Mouse (Mus musculus) heart, embryonic 10.5 days (tissue): ENCODE measurements at regions not wholly inside any gene's neighbourhood (a gene's known extent, or its start where the extent isn't known, plus 50 kb on each side); places are given as distances from the start of the nearest gene placed in this dataset.

Experiments
- DNase-seq: peaks from one replicate; pipeline ENCODE4 v3.0.0-alpha.2; 2017; ENCODE audit warnings: low spot score
- H3K27ac ChIP-seq: fragments of 300-500 bp; sonication (generic); 2 replicates; pipeline ENCODE4 v1.5.1; 2016; ENCODE audit warnings: mild to moderate bottlenecking
- H3K27me3 ChIP-seq: fragments of 300-500 bp; sonication (generic); 2 replicates; pipeline ENCODE4 v1.6.1; 2016; ENCODE audit warnings: mild to moderate bottlenecking; ENCODE audit not compliant: poor library complexity, insufficient read depth, severe bottlenecking
- H3K36me3 ChIP-seq: fragments of 300-500 bp; sonication (generic); 2 replicates; pipeline ENCODE4 v1.6.1; 2016; ENCODE audit warnings: mild to moderate bottlenecking, moderate library complexity
- H3K4me1 ChIP-seq: fragments of 300-500 bp; sonication (generic); 2 replicates; pipeline ENCODE4 v1.6.1; 2016; ENCODE audit warnings: mild to moderate bottlenecking
- H3K4me3 ChIP-seq: fragments of 300-500 bp; sonication (generic); 2 replicates; pipeline ENCODE4 v1.5.1; 2016; ENCODE audit warnings: mild to moderate bottlenecking, moderate library complexity
- H3K9me3 ChIP-seq: fragments of 300-500 bp; sonication (generic); 2 replicates; pipeline ENCODE4 v1.6.1; 2016; ENCODE audit warnings: mild to moderate bottlenecking, moderate library complexity
- WGBS: fragments of 180-500 bp; shearing (Covaris S2); methylation state at CpG from one replicate; pipeline ENCODE4 v1.1.7; 2016; 5-methylcytosine and 5-hydroxymethylcytosine counted together

DNA sequence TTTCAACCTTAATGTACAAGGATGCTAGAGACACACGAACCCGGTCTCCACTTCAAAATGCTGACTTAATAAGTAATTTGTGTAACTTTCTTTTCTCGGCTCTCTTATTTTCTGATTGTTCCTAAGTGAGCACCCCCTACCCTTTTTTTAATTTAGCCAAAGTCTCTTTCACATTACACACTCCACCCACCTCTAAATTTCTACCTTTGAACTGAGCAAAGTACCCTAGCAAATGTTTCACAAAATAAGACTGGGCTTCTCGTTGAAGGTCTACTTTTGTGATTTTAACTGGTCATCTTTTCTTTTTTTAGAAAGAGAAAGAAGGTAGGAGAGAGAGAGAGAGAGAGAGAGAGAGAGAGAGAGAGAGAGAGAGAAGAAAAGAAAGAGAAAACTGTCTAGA is 2888.4 kb upstream of the Gm7489 start:
- no peaks in the 10 kb centered on the region for H3K27me3 ChIP-seq
- no peak for DNase-seq
- no peak overlapping the region for H3K27ac ChIP-seq
- no peak overlapping the region for H3K4me3 ChIP-seq
- no peaks in the 10 kb centered on the region for H3K4me1 ChIP-seq
- no peaks in the 10 kb centered on the region for H3K9me3 ChIP-seq
- WGBS: 81% methylated on average over 4 of the region's 4 CpGs
- H3K36me3 ChIP-seq: no peaks in the 10 kb centered on the region

DNA sequence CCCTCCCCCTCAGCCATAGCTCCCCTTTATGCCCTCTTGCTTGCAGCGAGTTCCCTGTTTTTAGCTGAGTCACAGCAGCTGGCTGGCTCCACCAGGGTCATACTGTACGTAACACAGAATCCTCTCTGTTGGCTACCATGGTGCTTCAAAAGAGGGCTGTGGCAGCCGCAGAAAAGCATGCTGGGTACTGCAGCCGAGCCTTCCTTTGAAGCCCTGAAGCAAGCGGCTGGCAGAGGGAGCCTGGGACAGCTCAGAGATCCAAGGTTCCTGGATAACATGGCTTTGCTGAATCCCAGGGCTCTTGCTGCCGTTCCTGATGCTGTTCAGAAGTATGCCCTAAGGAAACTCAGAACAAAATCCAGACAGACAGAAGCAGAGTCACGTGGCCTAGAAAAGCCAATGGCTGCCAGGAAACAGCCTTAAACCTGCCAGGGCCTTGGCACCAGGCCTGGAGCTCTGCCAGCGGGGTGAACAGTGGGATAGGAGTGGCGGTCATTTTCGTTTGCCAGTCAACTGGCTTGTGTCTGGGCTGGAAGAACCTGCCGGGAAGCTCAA is 2887.4 kb upstream of the Gm7489 start:
- no peak overlapping the region for H3K27ac ChIP-seq
- H3K9me3 ChIP-seq: no peaks in the 10 kb centered on the region
- WGBS: 72% methylated on average over 11 of the region's 11 CpGs
- no peaks in the 10 kb centered on the region for H3K27me3 ChIP-seq
- no peak overlapping the region for H3K4me3 ChIP-seq
- no peaks in the 10 kb centered on the region for H3K36me3 ChIP-seq
- no peak for DNase-seq
- no peaks in the 10 kb centered on the region for H3K4me1 ChIP-seq

DNA sequence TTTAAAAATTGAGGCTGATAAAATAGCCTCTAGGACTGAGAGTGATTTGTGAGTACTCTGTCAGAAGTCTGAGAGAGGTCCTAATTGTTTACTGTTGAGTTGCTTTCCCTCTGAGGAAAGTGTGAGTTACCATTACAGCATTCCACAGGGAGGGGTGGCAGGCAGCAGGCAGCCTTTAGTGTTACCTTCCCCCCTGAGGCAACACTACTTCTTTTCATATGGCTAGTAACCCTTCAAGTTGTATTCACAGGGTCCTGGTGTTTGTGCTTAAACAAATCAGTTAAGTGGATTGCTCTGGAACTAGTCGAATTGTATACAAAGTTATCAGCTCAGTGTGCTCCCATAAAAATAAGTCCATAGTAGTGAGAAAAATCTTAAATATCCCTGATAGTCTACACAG is 2845.7 kb upstream of the Gm7489 start:
- WGBS: 9% methylated on average over 1 of the region's 1 CpGs
- H3K4me3 ChIP-seq: no peak overlapping the region
- DNase-seq: no peak
- H3K4me1 ChIP-seq: no peaks in the 10 kb centered on the region
- H3K9me3 ChIP-seq: no peaks in the 10 kb centered on the region
- no peak overlapping the region for H3K27ac ChIP-seq
- no peaks in the 10 kb centered on the region for H3K36me3 ChIP-seq
- no peaks in the 10 kb centered on the region for H3K27me3 ChIP-seq

DNA sequence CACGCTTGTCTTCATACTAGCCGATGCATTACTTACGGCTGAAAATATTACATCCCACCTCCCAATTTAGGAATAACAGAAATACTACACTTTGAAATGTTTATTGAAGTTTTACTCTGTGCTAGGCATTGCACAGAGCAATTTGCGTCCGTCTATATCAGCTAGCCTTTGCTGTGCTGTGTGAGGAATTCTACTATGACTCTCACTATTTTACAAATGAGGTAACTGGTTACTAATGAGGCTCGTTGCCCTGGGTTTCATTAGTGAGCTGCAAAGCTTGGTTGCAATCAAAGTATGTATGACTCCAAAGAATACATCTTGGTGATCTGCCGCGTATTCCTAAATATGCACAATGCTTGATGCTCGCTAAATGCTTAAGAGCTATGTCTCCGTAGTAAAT is 2814.2 kb upstream of the Gm7489 start:
- 86% methylated on average over 10 of the region's 10 CpGs for WGBS
- no peak for DNase-seq
- Histone ChIP-seq H3K4me3 (no peak overlapping the region), H3K36me3 (no peaks in the 10 kb centered on the region), H3K27ac (no peak overlapping the region), H3K9me3 (no peaks in the 10 kb centered on the region), H3K4me1 (no peaks in the 10 kb centered on the region), H3K27me3 (no peaks in the 10 kb centered on the region; the same call in 1 of the 2 replicates)

DNA sequence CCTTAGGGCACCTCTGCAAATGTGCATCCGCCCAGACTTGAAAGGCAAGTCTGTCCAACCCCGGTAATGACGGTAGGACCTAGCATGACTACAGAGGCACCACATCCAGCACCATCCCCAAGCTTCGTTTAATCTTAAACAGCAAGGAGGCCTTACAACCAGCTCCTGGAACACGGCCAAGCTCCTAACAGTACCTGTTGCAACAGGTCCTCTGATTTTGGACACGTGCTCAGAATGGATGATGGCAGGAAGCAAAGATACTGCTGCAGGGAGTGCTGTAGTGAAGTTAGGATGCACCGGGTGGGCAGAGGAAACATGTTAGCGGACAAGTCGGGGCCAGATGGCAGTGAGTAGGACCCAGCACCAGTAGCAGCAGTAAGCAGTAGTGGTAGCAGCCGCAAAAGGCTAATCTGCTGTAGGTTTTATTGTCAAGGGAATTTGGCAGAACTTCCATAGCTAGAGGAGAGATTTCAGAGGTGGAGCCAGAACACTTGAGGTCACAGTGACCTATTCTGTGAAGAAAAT is 2813.5 kb upstream of the Gm7489 start:
- Histone ChIP-seq H3K4me3 (no peak overlapping the region), H3K36me3 (no peaks in the 10 kb centered on the region), H3K27ac (no peak overlapping the region), H3K27me3 (no peaks in the 10 kb centered on the region; the same call in 1 of the 2 replicates), H3K4me1 (no peaks in the 10 kb centered on the region), H3K9me3 (no peaks in the 10 kb centered on the region)
- WGBS: 79% methylated on average over 10 of the region's 10 CpGs
- no peak for DNase-seq

DNA sequence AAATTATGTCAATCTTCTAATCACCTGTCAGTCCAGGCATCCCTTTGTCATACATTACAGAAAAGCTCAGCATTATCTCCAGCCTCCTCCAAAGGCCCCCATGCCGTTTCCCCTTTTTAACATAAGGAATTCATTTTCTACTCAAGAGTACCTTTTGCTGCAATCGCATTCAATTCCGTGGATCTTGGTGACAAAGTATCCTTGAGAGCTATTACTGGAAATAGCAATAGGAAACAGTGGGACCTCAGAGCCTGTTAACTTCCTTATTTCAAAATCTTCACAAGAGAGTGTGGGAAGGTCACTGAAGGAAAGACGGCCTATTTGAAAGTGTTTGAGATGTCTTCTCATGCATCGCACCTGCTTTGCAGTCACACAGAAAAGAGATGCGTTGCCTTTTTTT is 2811.0 kb upstream of the Gm7489 start:
- WGBS: 79% methylated on average over 6 of the region's 6 CpGs
- no peaks in the 10 kb centered on the region; the same call in 1 of the 2 replicates for H3K27me3 ChIP-seq
- H3K4me3 ChIP-seq: no peak overlapping the region
- no peaks in the 10 kb centered on the region for H3K4me1 ChIP-seq
- H3K27ac ChIP-seq: no peak overlapping the region
- no peak for DNase-seq
- no peaks in the 10 kb centered on the region for H3K36me3 ChIP-seq
- no peaks in the 10 kb centered on the region for H3K9me3 ChIP-seq

DNA sequence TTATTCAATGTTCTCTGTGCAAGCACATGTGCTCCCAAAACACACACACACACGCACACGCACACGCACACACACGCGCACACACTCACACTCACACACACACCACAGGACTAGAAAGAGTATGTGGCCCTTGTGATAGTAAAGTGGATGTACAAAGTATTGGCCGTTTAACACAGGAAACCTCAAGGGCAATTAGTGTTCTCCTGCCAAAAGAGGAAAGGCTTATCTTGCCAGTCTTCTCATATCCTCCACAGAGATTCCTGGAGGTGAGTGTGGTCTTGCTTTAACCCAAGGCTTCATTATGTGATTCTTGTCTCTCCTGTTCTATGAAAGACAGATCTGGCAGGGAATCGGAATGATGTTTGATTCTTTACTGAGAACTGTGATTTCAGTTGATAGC is 2810.5 kb upstream of the Gm7489 start:
- Histone ChIP-seq H3K4me3 (no peak overlapping the region), H3K36me3 (no peaks in the 10 kb centered on the region), H3K4me1 (no peaks in the 10 kb centered on the region), H3K27ac (no peak overlapping the region), H3K9me3 (no peaks in the 10 kb centered on the region), H3K27me3 (no peaks in the 10 kb centered on the region; the same call in 1 of the 2 replicates)
- DNase-seq: no peak
- WGBS: 80% methylated on average over 7 of the region's 7 CpGs

DNA sequence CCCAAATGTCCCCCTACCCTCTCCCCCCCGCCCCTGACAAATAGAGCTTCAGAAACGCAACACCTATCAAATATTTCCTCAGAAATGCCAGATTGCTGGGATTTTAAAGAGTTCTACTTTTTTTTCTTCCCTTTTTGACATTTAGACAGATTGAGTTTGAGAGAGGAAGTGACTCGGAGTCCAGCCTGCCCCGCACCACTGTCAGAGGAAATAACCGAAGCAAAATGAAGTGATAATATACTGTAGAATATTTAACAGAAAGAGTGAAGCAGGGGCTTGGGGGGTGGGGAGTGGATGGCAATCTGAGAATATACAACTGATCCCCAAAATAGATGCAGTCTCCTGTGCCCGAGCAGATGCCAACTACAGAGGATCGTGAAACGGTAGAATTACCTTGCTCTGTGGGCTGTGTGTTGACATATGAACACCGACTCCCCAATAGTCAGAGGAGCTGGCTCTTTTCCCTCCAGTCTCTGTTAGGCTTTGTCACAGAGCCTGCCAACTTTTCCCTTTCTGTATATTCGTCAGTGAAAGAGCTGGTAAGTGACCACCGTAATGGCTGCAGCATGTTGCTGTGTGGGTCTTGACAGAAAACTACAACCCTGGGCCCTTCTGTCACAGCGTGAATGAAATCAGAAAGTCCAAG is 2800.9 kb upstream of the Gm7489 start:
- no peaks in the 10 kb centered on the region for H3K4me1 ChIP-seq
- whole genome bisulfite sequencing: 63% methylated on average over 12 of the region's 12 CpGs
- DNase-seq: no peak
- no peaks in the 10 kb centered on the region for H3K36me3 ChIP-seq
- H3K27me3 ChIP-seq: no peaks in the 10 kb centered on the region
- no peak overlapping the region for H3K27ac ChIP-seq
- H3K9me3 ChIP-seq: no peaks in the 10 kb centered on the region
- H3K4me3 ChIP-seq: no peak overlapping the region

DNA sequence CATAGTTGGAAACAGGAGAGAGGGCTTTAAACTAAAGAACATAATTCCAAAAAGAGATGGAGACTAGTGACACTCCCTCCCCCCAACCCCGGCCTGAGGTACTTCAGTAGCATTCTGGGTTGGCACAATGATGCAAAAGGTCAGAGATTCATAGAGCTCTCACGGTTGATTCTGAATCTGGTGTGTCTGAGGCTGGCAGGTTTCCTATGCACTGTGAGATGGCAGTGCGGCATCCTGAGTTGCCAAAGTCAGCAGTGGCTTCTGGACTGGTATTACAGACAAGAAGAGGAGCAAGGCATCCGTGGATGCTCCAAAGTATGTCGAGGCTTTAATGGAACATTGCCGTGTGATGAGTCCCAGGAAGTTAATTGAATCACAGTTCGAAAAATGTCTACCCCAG is 2791.8 kb upstream of the Gm7489 start:
- 76% methylated on average over 7 of the region's 7 CpGs for WGBS
- no peak overlapping the region for H3K27ac ChIP-seq
- H3K27me3 ChIP-seq: no peaks in the 10 kb centered on the region
- H3K36me3 ChIP-seq: no peaks in the 10 kb centered on the region
- H3K9me3 ChIP-seq: no peaks in the 10 kb centered on the region
- no peaks in the 10 kb centered on the region for H3K4me1 ChIP-seq
- no peak for DNase-seq
- no peak overlapping the region for H3K4me3 ChIP-seq

DNA sequence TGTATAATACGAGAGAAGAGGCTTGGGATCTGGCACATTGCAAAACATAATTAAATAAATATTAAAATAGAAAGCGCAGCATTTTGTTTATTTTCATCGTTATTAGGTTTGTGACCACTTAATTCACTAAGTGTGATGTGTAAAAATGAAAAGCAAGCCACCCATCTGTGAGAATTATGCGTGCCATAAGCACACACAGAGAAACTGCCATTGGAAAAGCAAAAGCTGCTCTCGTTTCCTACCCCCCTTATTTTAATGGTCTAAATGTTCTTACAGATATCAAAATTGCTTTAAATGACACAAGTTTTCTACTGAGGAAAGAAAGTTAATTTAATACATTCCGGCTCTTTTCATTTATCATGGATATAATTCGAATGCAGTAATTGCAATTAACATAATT is 2780.8 kb upstream of the Gm7489 start:
- Histone ChIP-seq H3K27ac (no peak overlapping the region), H3K27me3 (no peaks in the 10 kb centered on the region), H3K4me3 (no peak overlapping the region), H3K36me3 (no peaks in the 10 kb centered on the region), H3K9me3 (no peaks in the 10 kb centered on the region), H3K4me1 (peaks cover 4% of the 10 kb centered on the region; the same call in 1 of the 2 replicates)
- WGBS: 87% methylated on average over 7 of the region's 7 CpGs
- no peak for DNase-seq

DNA sequence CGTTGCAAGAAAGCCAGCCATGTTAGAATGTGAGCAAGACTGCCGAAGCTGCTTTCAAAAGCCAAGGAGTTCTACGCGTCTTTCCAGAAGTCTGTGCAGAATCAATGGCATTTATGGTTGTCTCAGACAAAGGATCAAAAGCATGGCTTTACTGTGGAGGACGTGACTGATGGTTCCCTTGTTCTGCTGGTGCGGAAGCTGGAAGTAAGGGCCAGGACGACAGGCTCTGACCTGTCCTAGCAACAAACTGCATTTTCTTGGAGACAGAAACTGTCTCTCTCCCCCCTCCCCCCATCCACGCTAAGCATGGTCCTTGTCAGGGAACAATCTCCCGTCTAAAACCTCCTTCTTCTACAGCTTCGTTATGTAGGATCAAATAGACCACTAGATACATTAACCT is 2780.3 kb upstream of the Gm7489 start:
- Histone ChIP-seq H3K9me3 (no peaks in the 10 kb centered on the region), H3K27ac (no peak overlapping the region), H3K36me3 (no peaks in the 10 kb centered on the region), H3K4me1 (peaks cover 4% of the 10 kb centered on the region; the same call in 1 of the 2 replicates), H3K4me3 (peak overlapping the region; percentile 8; the same call in 1 of the 2 replicates), H3K27me3 (no peaks in the 10 kb centered on the region)
- 34% methylated on average over 10 of the region's 10 CpGs for WGBS
- DNase-seq: no peak

DNA sequence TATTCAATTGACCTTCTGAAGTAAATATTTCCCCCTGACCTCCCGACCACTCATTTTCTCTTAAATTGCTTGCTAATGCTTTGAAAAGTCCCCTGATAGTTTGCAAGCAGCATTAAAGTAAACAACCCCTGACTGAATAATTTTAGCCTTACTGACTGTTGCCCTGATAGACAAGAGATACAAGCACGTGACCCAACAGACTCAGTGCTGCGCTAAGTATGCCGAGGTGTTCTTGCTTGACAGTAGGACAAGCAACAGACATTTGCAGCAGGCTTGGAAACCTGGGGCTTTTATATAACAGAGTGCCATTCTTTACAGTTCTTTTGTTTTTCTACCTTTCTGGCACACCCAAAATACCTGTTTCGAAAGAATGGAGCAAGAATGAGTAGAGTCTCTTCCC is 2779.9 kb upstream of the Gm7489 start:
- Histone ChIP-seq H3K27ac (no peak overlapping the region), H3K4me3 (peak overlapping the region; percentile 8; the same call in 1 of the 2 replicates), H3K27me3 (no peaks in the 10 kb centered on the region), H3K36me3 (no peaks in the 10 kb centered on the region), H3K9me3 (no peaks in the 10 kb centered on the region), H3K4me1 (peaks cover 4% of the 10 kb centered on the region; the same call in 1 of the 2 replicates)
- no peak for DNase-seq
- 60% methylated on average over 5 of the region's 5 CpGs for WGBS

DNA sequence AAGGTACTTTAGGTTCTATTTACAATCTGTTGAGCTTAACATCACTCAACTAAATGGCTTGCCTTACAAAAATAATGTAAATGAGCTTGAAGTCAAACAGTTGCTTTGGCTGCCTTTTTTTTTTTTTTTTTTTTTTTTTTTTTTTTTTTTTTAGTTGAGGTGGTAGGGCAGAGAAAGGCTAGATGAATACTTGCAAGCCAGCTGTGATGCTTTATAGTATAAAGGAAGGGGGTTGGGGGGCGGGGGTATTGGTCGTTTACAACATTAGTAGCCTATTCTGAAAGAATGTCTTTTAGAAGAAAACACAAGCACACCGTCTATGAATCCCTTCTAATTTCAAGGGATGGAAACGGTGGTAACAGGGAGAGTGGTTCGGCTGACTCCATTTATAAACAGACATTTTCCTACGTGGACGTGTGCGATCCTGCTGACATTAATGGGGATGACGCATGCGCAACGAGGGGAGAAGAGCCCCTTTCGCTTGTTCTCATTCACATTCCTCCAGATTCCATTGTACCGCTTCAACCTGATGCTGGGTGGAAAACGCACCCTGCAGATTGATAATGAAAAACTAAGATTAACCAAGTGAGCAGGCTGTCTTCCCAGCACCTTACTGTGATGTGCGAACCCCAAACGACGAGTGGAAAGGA is 2779.2 kb upstream of the Gm7489 start:
- Histone ChIP-seq H3K27me3 (no peaks in the 10 kb centered on the region), H3K27ac (no peak overlapping the region)

More for the DNA sequence above, 2779.2 kb upstream of the Gm7489 start:
- DNase-seq: no peak
- Histone ChIP-seq H3K36me3 (no peaks in the 10 kb centered on the region), H3K9me3 (no peaks in the 10 kb centered on the region), H3K4me1 (peaks cover 4% of the 10 kb centered on the region; the same call in 1 of the 2 replicates), H3K4me3 (no peak overlapping the region)
- 67% methylated on average over 17 of the region's 17 CpGs for WGBS
